Mouse (Mus musculus) urinary bladder, adult 18-20 months (tissue): ENCODE results near the gene Lrrfip2.

Source experiments
- DNase-seq, 2 experiments: peaks; one replicate each; pipeline ENCODE4 v3.0.0; 2022; ENCODE audit warnings: low spot score in 2 of 2, mixed read lengths in 2 of 2

Lrrfip2 gene

GRCm38 (mm10) chr9:111117126-111117642 lies at the start of gene Lrrfip2:
Gene Lrrfip2, plus strand, starts transcription at chr9:111117592.
- DNase-seq, result no peak

DNA sequence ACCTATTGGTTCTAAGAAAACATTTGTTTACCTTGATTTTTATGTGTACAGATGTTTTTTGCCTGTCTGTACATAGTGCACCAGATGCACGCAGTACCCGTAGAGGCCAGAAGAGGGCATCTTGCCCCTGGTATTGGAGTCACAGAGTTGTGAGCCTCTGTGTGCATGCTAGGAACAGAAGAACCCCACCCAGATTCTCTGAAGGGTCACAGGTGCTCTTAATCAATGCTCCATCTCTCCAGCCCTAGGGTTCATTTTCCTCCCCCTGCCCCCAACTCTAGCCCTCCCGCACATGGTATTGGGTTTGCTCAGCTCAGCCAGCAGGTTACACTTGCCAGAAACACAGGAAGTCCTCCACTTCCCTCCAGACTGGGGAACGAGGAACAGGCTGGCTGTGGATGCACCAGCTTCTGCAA lies 46.8 kb upstream of the Lrrfip2 start:
- DNase-seq, result peak in 1 of 2 experiments; percentile 30

GRCm38 (mm10) chr9:111072175-111072574 lies 45.2 kb upstream of the Lrrfip2 start:
- DNase-seq, result no peak

GRCm38 (mm10) chr9:111072971-111073370 lies 44.4 kb upstream of the Lrrfip2 start:
- no peak for DNase-seq

GRCm38 (mm10) chr9:111077745-111078144 lies 39.6 kb upstream of the Lrrfip2 start:
- DNase-seq, result no peak

- no peak for DNase-seq
These were observed 36.6 kb upstream of the Lrrfip2 start for GRCm38 (mm10) chr9:111080801-111081200.

GRCm38 (mm10) chr9:111081765-111082164 lies 35.6 kb upstream of the Lrrfip2 start:
- no peak for DNase-seq

GRCm38 (mm10) chr9:111085329-111085728 lies 32.1 kb upstream of the Lrrfip2 start:
- no peak for DNase-seq

GRCm38 (mm10) chr9:111086137-111086536 lies 31.3 kb upstream of the Lrrfip2 start:
- no peak for DNase-seq

GRCm38 (mm10) chr9:111086995-111087606 lies 30.3 kb upstream of the Lrrfip2 start:
- DNase-seq, result no peak

GRCm38 (mm10) chr9:111087960-111088359 lies 29.4 kb upstream of the Lrrfip2 start:
- DNase-seq, result no peak

- DNase-seq, result no peak
These were observed 28.5 kb upstream of the Lrrfip2 start for GRCm38 (mm10) chr9:111088886-111089285.

DNA sequence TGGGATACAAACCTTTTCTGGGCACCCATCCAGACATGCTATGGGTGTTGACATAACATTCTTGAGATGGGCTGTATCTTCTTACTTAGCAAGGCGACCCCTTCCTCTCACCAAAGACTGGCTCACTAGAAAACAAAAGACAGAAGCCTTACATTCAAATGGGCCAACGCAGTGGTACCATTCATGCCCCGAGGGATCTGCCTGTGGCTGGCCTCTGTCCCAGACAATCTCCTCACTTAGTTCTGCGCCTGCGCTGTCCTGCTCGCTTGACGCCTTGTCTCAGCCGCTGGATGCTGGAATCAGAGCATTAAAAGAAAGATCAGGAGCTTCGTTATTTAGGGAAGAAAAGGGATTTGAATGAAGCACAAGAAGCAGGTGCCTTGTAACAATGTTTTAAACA lies 24.7 kb upstream of the Lrrfip2 start:
- DNase-seq, result no peak

- peak; percentile 32 to 41 for DNase-seq
These were observed 24.3 kb upstream of the Lrrfip2 start for GRCm38 (mm10) chr9:111093094-111093493.

- DNase-seq, result no peak
These were observed 22.8 kb upstream of the Lrrfip2 start for GRCm38 (mm10) chr9:111094626-111095025.

DNA sequence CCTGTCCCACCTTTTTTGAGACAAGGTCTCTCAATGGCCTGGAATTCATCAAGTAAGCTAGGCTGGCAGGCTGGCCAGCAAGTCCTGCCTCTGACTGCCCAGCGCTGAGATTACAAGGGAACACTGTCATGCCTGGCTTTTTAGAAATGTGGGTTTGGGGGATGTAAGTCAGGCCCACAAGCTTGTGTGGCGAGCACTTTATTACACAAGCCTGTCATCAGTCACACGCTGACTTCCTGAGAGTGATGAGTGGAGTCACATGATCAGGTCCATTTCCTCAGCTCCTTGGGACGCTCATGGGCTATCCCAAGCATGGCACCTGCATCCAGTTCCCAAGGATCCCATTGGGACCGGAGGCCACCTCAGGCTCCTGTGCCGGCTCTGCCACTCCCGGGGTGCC lies 21.7 kb upstream of the Lrrfip2 start:
- no peak for DNase-seq

DNA sequence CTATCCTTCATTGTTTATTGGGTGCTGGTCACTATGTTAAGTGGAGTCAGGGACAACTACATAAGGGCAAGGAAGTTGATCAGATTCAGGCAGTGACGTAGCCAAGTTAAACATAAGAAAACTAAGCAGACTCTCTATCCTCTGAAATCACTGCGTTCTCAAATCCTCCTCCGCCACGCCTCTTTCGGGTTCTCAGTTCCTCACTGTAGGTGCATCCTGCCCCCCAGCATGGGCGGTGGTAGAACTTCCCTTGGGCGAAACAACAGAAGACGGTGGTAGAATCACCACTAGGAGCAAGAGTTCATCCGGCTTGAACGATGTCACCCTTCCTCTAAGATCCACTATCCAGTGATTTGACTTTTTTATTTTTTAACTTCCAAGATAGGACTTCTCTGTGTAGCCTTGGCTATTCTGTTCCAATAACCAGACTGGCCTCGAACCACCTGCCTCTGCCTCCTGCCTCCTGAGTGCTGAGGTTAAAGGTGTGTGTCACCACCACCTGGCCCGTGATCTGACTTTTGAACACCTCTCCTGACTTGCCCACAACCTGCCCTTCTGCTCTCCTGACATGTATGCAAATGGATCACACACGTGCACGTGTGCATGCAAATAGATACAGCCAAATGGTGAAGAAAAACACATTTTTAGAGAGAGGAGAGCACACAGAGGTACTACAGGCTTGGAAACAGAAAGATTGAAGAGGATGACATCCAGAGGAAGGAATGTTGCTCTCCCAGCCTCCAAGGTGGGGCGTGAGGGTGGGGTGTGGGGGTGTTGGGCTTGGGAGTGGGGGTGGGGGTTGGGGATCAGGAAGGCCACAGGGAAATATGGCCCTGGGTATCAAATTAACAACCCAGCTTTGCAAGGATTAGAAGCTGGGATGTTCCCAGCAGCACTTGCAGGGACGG lies 20.7 kb upstream of the Lrrfip2 start:
- DNase-seq, result no peak

DNA sequence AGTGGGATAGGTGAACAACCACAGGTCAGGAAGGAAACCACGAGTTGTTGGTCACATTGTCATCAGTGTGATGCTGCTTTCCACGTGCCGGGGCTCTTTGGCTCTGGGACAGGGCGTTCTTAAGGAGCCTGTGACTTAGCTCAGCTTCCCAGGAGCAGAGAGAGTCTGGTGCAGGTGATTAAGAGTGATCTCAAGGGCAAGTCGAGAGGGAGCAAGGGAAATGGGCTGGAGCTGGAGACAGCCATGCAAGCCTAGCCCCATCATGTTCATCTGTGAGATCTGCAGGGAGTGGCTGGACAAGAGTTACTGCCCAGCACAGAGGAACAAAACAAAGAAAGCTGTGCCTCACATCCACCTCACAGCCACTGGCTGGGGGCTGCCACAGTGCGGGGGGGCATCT lies 19.8 kb upstream of the Lrrfip2 start:
- DNase-seq, result no peak

GRCm38 (mm10) chr9:111100406-111100805 lies 17.0 kb upstream of the Lrrfip2 start:
- DNase-seq, result no peak

DNA sequence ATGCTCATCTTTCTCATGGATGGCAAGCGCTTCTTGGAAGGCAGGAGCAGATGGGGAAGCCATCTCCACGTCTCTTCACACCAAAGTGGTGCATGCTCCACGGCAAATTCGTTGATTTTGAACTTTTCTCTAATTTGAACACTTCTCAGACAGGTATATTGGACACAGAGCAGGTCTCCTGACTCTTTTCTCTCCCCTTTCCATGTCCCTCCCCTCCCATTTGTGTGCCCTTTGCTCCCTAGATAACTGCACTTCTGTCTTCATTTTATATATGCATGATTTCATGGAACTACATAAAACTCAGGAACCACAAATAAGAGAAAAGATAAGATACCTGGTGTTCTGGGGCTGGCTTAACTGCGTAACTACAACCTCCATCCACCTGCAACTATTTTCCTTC lies 14.1 kb upstream of the Lrrfip2 start:
- no peak for DNase-seq

GRCm38 (mm10) chr9:111103893-111104292 lies 13.5 kb upstream of the Lrrfip2 start:
- DNase-seq, result peak in 1 of 2 experiments; percentile 46

DNA sequence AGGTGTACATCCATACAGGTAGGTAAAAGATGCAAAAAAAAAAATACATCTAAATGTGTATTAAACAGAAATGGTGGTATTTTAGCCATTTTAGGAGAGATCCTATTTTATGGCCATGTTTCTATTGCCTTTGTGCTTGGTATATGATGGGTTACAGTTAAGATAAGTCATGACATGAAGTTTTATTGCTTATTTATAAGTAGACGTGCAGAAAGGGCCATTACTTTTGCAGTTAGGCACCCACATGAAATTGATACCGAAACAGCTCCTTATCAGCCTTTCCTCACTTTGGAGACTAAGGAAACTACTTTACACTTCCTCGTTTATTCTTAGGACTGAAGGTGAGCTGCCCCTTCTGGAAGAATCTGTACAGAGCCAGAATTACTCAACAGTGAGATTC lies 9.5 kb upstream of the Lrrfip2 start:
- no peak for DNase-seq

- peak; percentile 79 to 87 for DNase-seq
These were observed 431 bp downstream of the Lrrfip2 start for GRCm38 (mm10) chr9:111117794-111118251.
